Mouse (Mus musculus) megakaryocyte, adult 5-6 weeks (primary cell): ENCODE measurements around the gene Shld2. TPM values are rescaled to one million over a fixed set of nuclear protein-coding genes. Genes with fewer than 3 reads are reported as not detected.
"Not testable (repeated sequence)": the region's sequence is repeated elsewhere in the genome, so short reads cannot be mapped to it uniquely, and the experiment has no call there.

Experiments
- ATAC-seq: 2 replicates; pipeline ENCODE4 v1.8.0; 2016; ENCODE audit warnings: mild to moderate bottlenecking, inconsistent platforms; ENCODE audit not compliant: poor library complexity, severe bottlenecking
- total RNA-seq, 2 experiments: library from RNA; stranded (forward) in 1 of 2; stranded (reverse) in 1 of 2; fragments of 153-499, 151-499 nt in 1 of 2; fragments of 221-1000, 200-1000 nt in 1 of 2; gene quantifications; 2 replicates each; pipeline versions ENCODE4 v1.2.3 to v1.2.4; 2015 to 2017

Shld2 gene
- total RNA-seq, 2 experiments from 2014 or later, result 11.5 to 14.6 TPM

DNA sequence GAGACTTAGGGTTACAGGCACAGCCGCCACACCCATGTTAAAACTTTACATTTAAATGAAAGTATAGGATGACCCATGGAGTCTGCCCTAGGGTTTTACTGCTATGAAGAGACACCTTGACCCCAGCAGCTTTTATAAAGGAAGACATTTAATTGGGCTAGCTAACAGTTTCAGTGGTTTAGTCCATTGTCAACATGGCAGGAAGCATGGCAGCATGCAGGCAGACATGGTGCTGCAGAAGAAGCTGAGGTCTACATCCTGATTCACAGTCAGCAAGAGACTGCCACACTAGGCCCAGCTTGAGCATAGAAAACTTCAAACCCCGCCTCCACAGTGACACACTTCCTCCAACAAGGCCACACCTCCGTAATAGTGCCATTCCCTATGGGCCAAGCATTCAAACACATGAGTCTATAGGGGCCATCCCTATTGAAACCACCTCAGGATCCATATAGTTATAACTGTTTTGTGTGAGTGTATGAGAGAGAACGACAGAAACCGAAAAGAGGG is 13.3 kb upstream of the Shld2 start:
- no peak for ATAC-seq

DNA sequence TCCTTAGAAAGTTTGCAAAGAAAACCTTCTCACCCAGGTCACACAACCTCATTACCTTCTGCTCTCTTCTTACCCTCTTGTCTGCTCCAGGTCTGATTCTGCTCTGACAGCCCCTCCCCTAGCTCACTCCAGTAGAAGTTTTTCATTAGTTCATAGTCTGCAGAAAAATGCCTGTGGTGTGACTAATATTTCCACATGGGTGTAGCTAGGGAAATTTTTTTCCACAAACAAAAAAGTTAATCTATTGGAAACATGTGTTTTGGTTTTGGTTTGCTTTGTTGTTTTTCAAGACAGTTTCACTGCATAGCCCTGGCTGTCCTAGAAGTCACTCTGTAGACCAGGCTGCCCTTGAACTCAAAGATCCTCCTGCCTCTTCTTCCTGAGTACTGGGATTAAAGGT is 7.8 kb upstream of the Shld2 start:
- no peak for ATAC-seq

GRCm38 (mm10) chr14:34317431-34317830 is 7.1 kb upstream of the Shld2 start:
- no peak for ATAC-seq

DNA sequence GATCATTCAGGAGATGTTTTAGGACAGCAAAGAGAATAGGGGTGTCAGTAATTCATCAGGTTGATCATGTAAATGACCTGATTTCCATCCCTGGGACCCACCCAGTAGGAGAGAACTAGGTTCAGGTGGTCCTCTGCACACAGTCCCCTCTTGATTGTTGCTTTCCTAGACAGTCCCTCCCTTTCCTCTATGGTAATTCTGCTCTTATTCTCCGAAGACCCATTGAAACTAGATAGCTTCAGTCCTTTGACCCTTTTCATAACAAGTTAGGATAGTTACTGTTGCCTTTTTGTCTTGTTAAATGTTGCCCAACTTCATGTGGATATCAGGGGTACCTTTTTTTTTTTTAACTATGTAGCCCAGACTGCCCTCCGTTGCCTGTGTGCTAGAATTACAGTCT is 6.1 kb upstream of the Shld2 start:
- ATAC-seq, result no peak

DNA sequence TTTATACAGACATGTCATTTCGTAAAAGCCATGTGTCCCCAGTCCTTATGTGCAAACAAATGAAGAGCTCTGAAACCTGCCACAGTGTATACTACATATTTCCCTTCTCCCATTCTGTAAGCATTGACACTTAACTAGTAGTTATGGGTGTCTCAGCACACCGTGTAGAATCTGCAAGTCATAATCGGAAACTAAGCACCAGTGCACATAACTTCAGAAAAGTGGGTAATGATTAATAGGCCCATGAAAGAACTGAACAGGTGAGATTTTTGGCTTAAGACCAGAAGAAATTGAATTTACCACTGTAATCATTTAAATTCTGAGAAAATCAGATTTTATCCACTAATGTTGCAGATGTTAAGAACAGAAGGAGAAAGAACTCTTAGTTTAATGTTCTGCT is 4.5 kb upstream of the Shld2 start:
- ATAC-seq, result no peak

- ATAC-seq, result not testable (repeated sequence)
Observed at GRCm38 (mm10) chr14:34314383-34314782, 4.1 kb upstream of the Shld2 start.

- ATAC-seq, result no peak
Observed at GRCm38 (mm10) chr14:34313612-34314011, 3.3 kb upstream of the Shld2 start.

- ATAC-seq, result no peak
Observed at GRCm38 (mm10) chr14:34312339-34313048, 2.2 kb upstream of the Shld2 start.

- no peak for ATAC-seq
Observed at GRCm38 (mm10) chr14:34311691-34312090, 1.4 kb upstream of the Shld2 start.

- ATAC-seq, result peak; percentile 41
Observed at GRCm38 (mm10) chr14:34311021-34311631, 833 bp upstream of the Shld2 start.

GRCm38 (mm10) chr14:34309907-34310233 is 423 bp downstream of the Shld2 start:
- no peak for ATAC-seq

- no peak for ATAC-seq
Observed at GRCm38 (mm10) chr14:34309266-34309665, 1.0 kb downstream of the Shld2 start.

- ATAC-seq, result no peak
Observed at GRCm38 (mm10) chr14:34303265-34303680, 7.0 kb downstream of the Shld2 start.

- no peak for ATAC-seq
Observed at GRCm38 (mm10) chr14:34302681-34303242, 7.5 kb downstream of the Shld2 start.

- no peak for ATAC-seq
Observed at GRCm38 (mm10) chr14:34298871-34299700, 11.2 kb downstream of the Shld2 start.

DNA sequence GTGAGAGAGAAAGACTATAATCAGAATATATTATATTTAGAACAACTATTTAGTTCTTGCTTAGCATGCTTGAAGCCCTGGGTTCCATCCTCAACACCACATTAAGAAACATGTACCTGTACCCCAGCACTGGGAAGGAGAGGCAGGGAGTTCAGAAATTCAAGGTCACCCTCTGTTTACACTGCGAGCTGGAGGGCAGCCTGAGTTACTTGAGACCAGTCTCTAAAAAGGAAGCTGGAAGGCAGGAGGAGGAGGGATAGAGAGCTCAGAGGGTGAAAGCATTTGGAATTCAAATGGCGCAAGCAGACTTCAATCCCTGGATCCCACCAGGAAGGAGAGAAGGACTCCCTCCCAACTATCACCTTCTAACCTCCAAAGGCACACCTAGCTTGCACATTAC is 12.7 kb downstream of the Shld2 start:
- ATAC-seq, result no peak

DNA sequence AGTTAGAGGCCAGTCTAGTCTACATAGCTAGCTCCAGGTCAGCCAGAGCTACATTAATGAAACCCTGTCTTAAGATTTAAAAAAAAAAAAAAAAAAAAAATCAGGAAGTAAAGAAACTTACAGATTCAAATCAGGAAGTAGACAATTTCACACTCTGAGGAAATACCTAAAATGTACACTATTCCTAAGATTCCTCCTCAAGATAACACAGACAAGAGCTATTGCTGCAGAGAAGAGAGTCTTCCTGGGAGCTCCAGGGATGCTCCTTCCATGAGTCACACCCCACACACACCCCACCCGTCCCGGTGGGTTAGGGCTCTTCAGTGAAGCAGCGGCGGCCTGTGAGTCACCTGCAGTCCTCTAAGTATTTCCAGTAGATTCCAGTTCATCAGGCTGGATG is 13.3 kb downstream of the Shld2 start:
- peak; percentile 80 for ATAC-seq

DNA sequence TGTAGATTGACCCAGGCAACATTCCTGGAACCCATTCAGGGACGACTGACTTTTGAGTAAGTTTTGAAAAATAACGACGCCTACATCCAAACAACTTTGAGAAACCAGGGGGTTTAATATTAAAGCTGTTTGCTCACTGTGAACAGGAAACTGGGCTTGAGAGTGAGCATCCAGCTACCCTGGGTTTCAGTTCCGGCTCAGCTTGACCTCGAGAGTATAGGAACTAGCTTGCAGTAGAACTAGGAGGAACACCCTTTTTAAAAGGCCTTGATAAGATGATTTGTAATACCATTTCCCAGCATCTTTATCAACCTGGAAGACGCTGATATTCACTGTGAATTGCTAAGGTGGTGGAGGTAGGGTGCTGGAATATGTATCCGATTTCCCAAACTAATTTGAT is 13.9 kb downstream of the Shld2 start:
- ATAC-seq, result peak; percentile 94

DNA sequence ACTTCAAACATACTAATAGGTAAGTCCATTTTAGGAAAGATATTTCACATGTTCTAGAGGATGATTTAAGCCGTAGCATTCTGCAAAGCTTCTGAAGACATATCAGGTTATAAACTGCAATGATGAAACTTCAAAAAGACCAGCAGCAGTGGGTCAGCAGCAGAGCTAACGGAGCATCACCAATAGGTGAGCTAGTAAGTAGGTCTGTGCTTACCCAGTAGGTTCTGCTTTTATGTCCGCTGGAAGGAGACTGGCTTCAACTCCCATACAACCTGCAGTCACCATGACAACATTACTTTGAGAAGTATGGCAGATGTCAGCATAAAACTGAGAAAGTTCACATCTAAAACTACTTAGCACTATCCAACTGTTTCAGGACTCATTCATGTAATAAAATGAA is 16.7 kb downstream of the Shld2 start:
- no peak for ATAC-seq

GRCm38 (mm10) chr14:34290229-34290628 is 20.1 kb downstream of the Shld2 start:
- no peak for ATAC-seq

DNA sequence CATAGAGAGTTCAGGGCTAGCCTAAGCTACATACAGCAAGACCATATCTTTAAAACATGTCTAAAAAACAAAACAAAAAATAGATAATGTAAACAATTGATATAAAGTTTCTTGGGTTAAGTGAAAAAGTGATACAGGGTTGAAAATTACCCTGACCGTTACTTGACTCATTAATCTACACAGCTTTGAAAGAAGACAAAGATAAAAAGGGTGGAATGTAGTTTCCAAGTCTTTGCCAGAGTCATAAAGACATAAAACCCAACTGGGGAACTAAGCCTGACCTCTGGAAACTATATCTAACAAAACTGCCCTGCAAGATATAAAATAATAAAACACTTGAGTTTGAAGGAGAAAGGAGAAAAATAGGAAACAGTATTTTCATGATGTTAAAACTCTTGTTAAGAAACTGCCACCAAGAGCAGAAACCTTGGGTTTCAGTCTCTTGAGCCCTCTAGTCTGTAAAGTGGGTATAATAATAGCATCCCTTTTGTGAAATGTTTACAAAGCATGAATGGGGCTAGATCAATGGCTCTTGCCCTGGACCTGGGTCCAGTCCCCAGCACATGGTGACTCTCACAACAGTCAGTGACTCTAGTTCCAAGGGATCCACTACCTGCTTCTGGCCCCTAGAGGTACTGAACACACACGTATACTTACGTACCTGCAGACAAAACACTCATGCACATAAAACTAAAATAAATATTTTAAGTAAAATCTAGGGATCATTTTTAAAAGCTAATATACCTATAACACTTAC is 20.9 kb downstream of the Shld2 start:
- no peak for ATAC-seq
